Mouse (Mus musculus): ENCODE measurements around the gene Galnt17. TPM values are rescaled to one million over a fixed set of nuclear protein-coding genes. Genes with fewer than 3 reads are reported as not detected.

Gene Galnt17
- polyA plus RNA-seq (2016; fragmentation: Nextera tagmentation; extraction: Ambion mirVana), result 1.2 and 1.3 TPM in 2 replicates

DNA sequence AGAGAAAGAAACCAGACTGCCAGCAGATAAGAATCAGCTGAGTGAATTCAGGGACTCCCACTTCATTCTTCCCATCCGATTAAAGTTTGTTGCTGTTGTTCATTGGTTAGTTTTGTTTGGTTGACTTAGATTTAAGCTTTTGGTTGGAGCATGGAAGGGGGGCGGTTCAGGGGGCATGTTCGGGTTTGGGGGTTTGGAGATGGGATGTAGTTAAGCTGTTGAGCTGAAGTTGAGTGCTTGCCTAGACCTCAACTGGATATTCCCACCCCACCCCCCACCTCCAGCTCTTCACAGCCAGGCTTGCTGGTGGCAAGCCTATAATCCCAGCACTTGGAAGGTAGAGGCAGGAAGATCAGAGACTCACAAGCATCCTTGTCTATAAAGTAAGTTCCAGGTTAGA lies at the start of gene Galnt17:
Gene Galnt17, minus strand, starts transcription at position 101 of the 400 bp plus-strand sequence.
- Histone ChIP-seq H3K27ac (replicated peaks) (peak within 1 kb of the TSS; percentile 84), H3K36me3 (no peaks in the 10 kb centered on the region), H3K9me3 (replicated peaks) (no peaks in the 10 kb centered on the region), H3K4me1 (peaks cover 22% of the 10 kb centered on the region), H3K4me3 (peak within 1 kb of the TSS; percentile 66), H3K27me3 (ENCODE audit: low read depth, poor library complexity, severe bottlenecking) (peaks cover 41% of the 10 kb centered on the region)
- DNase-seq (ENCODE audit: low spot score), result no peak
- WGBS, result 49% methylated on average over 3 of the region's 3 CpGs

DNA sequence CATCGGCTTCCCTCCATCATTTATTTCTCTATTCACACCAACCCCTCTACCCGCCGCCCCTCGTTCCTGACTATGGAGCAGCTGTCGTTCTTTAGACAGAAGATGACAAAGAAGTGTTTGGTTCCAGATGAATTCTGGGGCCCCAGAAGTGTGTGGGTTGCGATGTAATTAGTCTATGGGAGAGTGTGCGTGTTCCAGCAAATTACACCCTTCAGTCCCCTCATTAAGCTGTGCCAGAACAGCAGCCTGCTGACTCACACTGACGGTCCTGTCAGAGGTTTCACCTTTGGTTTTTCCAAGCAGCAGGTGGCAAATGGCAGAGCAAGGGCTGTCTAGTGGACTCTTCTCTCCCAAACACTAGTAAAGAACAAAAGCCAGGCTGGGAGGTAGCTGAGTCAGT lies 26.2 kb upstream of the Galnt17 start:
- no peaks in the 10 kb centered on the region for H3K4me1 ChIP-seq
- no peak for DNase-seq (ENCODE audit: low spot score)
- H3K4me3 ChIP-seq, result no peak overlapping the region

DNA sequence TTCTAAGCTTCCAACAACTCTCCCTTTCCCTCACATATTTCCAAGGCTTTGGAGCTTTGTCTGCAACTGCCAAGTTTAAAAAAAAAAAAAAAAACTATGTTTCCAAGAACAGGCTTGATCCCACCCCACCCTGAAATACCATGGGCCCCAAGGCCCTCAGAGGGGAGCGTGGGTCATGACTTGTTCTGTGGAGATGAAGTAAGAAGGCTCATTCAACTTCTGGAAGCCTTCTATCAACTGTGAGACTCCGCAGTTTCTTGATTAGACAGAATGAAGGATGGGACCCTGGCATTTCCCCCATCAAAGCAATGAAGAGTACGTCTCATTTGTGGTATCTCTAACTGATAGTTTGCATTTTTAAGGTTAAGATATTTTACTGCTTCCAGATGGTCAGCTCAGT lies 13.0 kb upstream of the Galnt17 start:
- no peaks in the 10 kb centered on the region for H3K27me3 ChIP-seq (ENCODE audit: low read depth, poor library complexity, severe bottlenecking)
- H3K36me3 ChIP-seq, result no peaks in the 10 kb centered on the region
- DNase-seq (ENCODE audit: low spot score), result no peak
- peaks cover 9% of the 10 kb centered on the region; the same call in 1 of the 2 replicates for H3K4me1 ChIP-seq
- H3K4me3 ChIP-seq, result no peak overlapping the region
- 86% methylated on average over 3 of the region's 3 CpGs for WGBS
- H3K9me3 ChIP-seq (replicated peaks), result no peaks in the 10 kb centered on the region
- no peak overlapping the region for H3K27ac ChIP-seq (replicated peaks)

More for the DNA sequence above, 26.2 kb upstream of the Galnt17 start:
- Histone ChIP-seq H3K36me3 (no peaks in the 10 kb centered on the region), H3K9me3 (replicated peaks) (no peaks in the 10 kb centered on the region), H3K27ac (replicated peaks) (no peak overlapping the region), H3K27me3 (ENCODE audit: low read depth, poor library complexity, severe bottlenecking) (no peaks in the 10 kb centered on the region)
- 90% methylated on average over 8 of the region's 8 CpGs for WGBS

DNA sequence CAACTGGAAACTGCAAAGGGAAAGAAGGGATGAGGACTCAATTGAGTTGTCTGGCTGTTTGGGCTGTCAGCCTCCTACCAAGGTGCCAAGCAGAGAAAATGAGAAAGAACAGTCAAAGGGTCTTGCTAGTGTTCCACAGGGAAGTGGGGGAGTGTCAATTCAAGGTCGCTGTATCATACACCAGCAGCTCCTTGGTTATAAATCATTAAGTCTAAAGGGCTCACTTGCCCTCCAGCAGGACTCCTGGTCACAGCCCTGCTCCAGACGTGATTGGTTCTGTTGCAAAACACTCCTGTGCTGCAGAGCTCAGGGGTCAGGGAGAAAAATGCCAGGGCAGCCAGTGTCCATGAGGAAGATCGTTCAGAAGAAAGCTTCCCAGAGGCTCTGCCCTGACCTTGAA lies 11.3 kb upstream of the Galnt17 start:
- Histone ChIP-seq H3K27me3 (ENCODE audit: low read depth, poor library complexity, severe bottlenecking) (no peaks in the 10 kb centered on the region), H3K27ac (replicated peaks) (no peak overlapping the region), H3K4me1 (peaks cover 9% of the 10 kb centered on the region; the same call in 1 of the 2 replicates), H3K36me3 (no peaks in the 10 kb centered on the region), H3K9me3 (replicated peaks) (no peaks in the 10 kb centered on the region), H3K4me3 (no peak overlapping the region)
- WGBS, result 49% methylated on average over 3 of the region's 3 CpGs
- no peak for DNase-seq (ENCODE audit: low spot score)

DNA sequence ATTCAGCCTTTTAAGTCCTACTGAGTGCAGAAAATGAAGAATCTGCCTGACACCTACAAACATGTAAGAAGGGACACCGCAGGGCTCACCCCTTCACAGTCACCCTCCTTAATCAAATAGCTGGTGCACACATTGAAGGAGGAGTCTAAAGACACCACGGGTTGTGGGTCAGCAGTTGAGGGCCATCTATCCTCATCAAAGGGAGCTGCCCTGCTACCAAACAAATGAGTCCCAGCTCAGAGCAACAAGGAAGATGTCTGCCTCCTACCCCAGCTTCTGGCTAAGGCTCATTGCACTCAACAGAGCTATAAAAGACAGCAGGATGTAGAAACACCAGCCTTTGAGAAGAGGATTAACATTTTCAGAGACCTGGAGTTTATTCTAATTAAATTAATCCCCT lies 10.8 kb upstream of the Galnt17 start:
- Histone ChIP-seq H3K27ac (replicated peaks) (no peak overlapping the region), H3K4me3 (no peak overlapping the region), H3K36me3 (no peaks in the 10 kb centered on the region), H3K27me3 (ENCODE audit: low read depth, poor library complexity, severe bottlenecking) (no peaks in the 10 kb centered on the region), H3K9me3 (replicated peaks) (no peaks in the 10 kb centered on the region), H3K4me1 (peaks cover 9% of the 10 kb centered on the region; the same call in 1 of the 2 replicates)
- no peak for DNase-seq (ENCODE audit: low spot score)
- 61% methylated on average over 2 of the region's 2 CpGs for WGBS

DNA sequence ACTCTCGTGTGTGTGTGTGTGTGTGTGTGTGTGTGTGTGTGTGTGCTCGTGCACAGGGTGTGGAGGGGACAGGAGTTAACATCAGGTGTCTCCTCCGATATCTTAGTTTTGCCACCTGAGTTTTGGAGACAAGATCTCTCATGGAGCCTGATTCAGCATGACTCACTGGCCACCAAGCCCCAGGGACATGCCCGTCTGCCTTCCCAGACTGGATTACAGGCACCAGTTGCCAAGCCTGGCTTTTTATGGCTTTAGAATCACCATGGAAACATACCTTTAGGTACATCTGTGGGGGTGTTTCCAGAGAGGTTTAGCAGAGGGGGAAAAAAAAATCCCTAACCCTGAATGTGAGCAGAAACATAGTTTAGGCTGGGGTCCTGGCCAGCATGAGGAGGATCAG lies 6.7 kb upstream of the Galnt17 start:
- Histone ChIP-seq H3K4me1 (peaks cover 9% of the 10 kb centered on the region; the same call in 1 of the 2 replicates), H3K27me3 (ENCODE audit: low read depth, poor library complexity, severe bottlenecking) (no peaks in the 10 kb centered on the region), H3K36me3 (no peaks in the 10 kb centered on the region), H3K27ac (replicated peaks) (no peak overlapping the region), H3K9me3 (replicated peaks) (no peaks in the 10 kb centered on the region), H3K4me3 (no peak overlapping the region)
- DNase-seq (ENCODE audit: low spot score), result no peak
- 86% methylated on average over 4 of the region's 4 CpGs for WGBS

DNA sequence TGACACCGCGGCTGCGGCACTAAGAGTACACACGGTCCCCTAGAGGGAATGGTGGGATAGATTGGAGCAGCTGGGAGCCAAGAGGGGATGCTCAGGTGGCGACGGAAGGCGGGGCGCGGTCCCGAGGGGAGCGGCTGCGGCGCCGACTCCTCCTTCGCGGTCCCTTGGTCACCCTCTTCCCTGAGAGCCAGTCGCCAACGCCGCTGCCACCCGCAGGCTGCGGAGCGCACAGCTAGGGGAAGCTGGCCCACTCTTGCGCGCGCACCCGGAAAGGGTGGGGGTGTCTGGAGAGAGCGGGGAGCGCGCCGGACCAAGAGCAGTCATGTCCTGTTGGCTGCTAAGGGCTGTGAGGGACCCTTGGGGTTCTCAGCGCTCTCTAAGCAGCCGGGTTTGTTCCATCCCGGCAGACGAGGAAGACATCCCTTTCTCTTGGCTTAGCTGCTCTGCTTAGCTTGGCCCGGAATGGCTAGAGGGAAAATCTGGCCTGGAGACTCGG lies 593 bp downstream of the Galnt17 start:
- Histone ChIP-seq H3K4me3 (peak overlapping the region; percentile 66), H3K27ac (replicated peaks) (peak overlapping the region; percentile 84), H3K36me3 (no peaks in the 10 kb centered on the region), H3K4me1 (peaks cover 22% of the 10 kb centered on the region), H3K9me3 (replicated peaks) (no peaks in the 10 kb centered on the region), H3K27me3 (ENCODE audit: low read depth, poor library complexity, severe bottlenecking) (peaks cover 45% of the 10 kb centered on the region)
- DNase-seq (ENCODE audit: low spot score), result peak; percentile 87
- WGBS, result under 1% methylated on average over 36 of the region's 36 CpGs

DNA sequence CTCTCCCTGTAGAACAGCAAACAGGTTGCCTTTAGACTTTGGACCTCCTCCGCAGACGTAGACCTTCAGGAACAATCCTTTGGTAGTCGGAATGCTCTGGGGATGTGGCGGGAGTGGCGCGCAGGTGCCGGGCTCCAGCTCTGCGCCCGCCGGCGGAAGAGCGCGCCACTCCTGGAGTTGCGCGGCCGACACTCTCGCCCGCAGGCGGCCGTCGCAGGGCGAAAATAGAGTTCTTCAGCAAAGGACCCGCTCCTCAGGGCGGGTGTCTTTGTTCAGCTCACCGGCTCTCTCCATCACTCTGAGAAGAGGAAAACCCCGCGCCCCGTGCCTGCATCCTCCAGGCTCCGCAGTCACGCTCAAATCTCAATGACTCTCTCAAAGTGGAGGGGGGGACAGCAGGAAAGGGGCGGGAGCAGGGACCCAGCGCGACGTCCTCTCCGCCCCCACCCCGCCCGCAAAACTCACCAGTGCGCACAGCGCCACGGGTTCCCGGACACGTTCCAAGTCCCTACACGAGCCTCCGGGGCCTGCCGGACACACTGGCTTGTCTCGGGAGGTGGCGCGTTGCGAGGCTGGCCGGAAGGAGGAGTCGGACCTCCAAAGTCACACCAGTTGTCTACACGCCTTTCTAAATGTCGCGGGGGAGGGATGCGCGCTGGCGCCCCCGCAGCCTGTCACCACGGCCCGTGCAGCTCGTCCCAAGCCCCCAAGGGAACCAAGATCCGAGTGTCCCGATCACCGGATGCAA lies 1.2 kb downstream of the Galnt17 start:
- peak overlapping the region; percentile 66 for H3K4me3 ChIP-seq
- H3K4me1 ChIP-seq, result peaks cover 22% of the 10 kb centered on the region
- under 1% methylated on average over 64 of the region's 64 CpGs for WGBS
- no peaks in the 10 kb centered on the region for H3K36me3 ChIP-seq
- H3K27ac ChIP-seq (replicated peaks), result peak overlapping the region; percentile 84
- H3K27me3 ChIP-seq (ENCODE audit: low read depth, poor library complexity, severe bottlenecking), result peaks cover 45% of the 10 kb centered on the region
- DNase-seq (ENCODE audit: low spot score), result peak; percentile 65
- H3K9me3 ChIP-seq (replicated peaks), result no peaks in the 10 kb centered on the region

DNA sequence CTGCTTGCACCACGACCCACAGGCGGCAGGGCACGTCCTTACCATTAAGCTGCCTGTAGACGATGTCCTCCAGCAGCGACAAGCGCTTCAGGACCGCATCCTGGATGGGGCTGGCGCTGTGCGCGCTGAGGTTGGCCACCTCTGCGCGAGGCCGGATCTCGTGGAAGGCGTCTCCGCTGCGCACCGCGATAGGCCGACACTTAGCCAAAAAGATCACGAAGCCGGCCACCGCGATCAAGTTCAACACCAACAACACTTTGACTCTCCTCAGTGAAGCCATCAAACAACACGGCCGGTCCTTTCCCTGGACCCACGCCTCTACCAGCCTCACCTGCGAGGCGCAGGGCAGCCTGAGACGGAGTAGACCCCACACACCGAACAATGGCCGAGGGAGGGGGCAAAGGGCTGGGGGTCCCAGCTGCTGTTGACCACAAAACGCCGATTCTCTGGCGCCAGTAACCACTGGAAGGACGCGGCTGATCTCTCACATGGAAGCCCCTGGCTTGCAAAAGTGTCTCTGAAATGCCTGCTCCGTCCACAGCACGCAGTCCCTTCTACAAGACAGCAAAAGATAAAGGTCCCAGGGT lies 1.9 kb downstream of the Galnt17 start:
- DNase-seq (ENCODE audit: low spot score), result peak; percentile 54
- Histone ChIP-seq H3K27me3 (ENCODE audit: low read depth, poor library complexity, severe bottlenecking) (peaks cover 45% of the 10 kb centered on the region), H3K4me3 (peak overlapping the region; percentile 66), H3K4me1 (peaks cover 22% of the 10 kb centered on the region), H3K36me3 (no peaks in the 10 kb centered on the region), H3K27ac (replicated peaks) (0 out of 2 replicates have a peak overlapping the region, but pooled peaks have one; percentile 9), H3K9me3 (replicated peaks) (no peaks in the 10 kb centered on the region)
- WGBS, result under 1% methylated on average over 39 of the region's 39 CpGs

DNA sequence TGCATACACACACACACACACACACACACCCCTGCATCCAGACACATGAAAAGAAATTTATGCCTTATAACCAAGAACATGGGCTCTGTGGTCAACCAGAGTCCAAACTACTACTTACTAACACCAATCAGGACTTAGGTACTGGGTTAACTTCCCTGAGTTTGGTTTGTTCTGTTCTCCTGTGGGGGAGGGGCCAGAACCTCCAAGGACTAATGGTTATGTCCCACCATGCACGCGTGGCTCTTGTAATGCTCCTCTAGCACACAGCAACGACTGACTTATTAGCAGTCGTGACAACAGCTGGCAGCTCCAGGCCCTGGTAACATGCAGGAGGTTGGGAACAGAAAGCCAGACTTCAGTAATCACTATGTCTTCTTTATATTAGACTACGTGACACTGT lies 3.1 kb downstream of the Galnt17 start:
- Histone ChIP-seq H3K36me3 (no peaks in the 10 kb centered on the region), H3K27ac (replicated peaks) (no peak overlapping the region), H3K4me1 (peaks cover 22% of the 10 kb centered on the region), H3K4me3 (no peak overlapping the region), H3K27me3 (ENCODE audit: low read depth, poor library complexity, severe bottlenecking) (peaks cover 45% of the 10 kb centered on the region), H3K9me3 (replicated peaks) (no peaks in the 10 kb centered on the region)
- WGBS, result 76% methylated on average over 5 of the region's 5 CpGs
- no peak for DNase-seq (ENCODE audit: low spot score)

DNA sequence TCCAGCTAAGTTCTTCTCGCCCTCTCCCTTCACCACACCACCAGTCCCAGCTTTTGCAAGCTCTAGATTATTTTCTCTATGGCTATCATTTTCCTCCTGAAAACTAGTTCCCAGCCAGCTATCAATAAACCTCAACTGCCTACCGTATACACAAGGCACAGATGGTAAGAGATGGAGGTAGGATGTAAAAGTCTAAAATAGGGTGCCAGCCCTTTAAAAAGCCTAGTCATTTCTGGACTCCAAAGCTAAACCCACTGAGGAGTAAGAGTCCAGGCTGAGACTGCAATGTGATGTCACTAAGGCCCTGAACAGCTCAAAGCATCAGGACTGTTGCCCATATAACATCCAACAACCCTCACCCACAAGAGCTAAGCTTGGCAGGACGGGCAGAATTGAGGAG lies 6.8 kb downstream of the Galnt17 start:
- peaks cover 34% of the 10 kb centered on the region for H3K27me3 ChIP-seq (ENCODE audit: low read depth, poor library complexity, severe bottlenecking)

DNA sequence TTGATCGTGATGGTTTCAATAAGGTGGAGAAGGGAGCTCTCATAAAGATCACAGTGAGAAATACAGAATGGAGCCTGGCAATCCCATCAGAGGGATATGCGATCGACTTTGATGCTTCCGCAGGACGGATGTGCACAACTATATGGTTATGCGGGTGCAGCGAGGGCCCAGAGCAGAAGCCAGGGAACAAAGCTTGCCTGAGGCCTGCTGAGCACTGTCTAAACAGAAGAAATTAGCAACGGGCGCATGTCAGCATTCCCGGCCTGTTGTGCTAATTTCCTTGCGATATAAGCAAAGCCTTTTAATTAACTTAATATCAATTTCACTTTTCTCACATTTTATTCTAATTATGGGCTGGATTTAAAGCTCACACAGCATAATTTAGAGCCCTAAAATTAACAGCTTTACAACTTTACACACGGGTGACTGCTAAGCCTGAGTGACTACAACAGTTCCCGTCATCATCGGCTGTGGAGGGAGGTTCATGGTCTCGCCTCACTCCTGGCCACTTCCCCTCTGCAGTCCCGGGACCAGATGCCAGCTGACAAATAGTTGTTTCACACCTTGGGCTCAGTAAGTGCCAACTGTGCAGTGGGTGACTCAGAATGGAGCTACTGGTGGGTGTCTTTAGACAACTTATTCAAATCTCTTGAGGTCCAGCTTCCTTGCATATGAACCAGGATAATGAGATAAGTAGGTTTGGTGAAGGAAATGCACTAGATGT lies 14.4 kb downstream of the Galnt17 start:
- 90% methylated on average over 16 of the region's 16 CpGs for WGBS
- Histone ChIP-seq H3K4me1 (no peaks in the 10 kb centered on the region), H3K27me3 (ENCODE audit: low read depth, poor library complexity, severe bottlenecking) (no peaks in the 10 kb centered on the region), H3K36me3 (no peaks in the 10 kb centered on the region), H3K9me3 (replicated peaks) (no peaks in the 10 kb centered on the region), H3K27ac (replicated peaks) (no peak overlapping the region), H3K4me3 (no peak overlapping the region)
- DNase-seq (ENCODE audit: low spot score), result no peak

More for the DNA sequence above, 6.8 kb downstream of the Galnt17 start:
- H3K27ac ChIP-seq (replicated peaks), result no peak overlapping the region
- H3K4me3 ChIP-seq, result no peak overlapping the region
- no peaks in the 10 kb centered on the region for H3K9me3 ChIP-seq (replicated peaks)
- H3K36me3 ChIP-seq, result no peaks in the 10 kb centered on the region
- no peak for DNase-seq (ENCODE audit: low spot score)
- 93% methylated on average over 3 of the region's 3 CpGs for WGBS
- H3K4me1 ChIP-seq, result peaks cover 9% of the 10 kb centered on the region

Measured in midbrain, embryonic 10.5 days (tissue).